8 mouse cellular contexts compared by ENCODE assay signal in genomic region chr11:114676896-114677530, GRCm38 (mm10). TPM values are rescaled to one million over a fixed set of nuclear protein-coding genes. Genes with fewer than 3 reads are reported as not detected.
DNase-seq lines count a peak whose midpoint lies in the region; ATAC-seq and TF ChIP-seq lines count a peak whose summit lies in the region.

No protein-coding gene starts in this region.

- no peak for TF ChIP-seq EP300 in ES-Bruce4 (IDR thresholded peaks at IDR 0.05; ENCODE audit: insufficient read depth, low read depth, low read length)

- H3K4me3 ChIP-seq in ES-Bruce4 (ENCODE audit: low read depth, low read length) = peak overlapping the region; percentile 78
- peak overlapping the region; percentile 69 for H3K4me3 ChIP-seq in liver, embryonic 11.5 days (ENCODE audit: low read depth, low read length)

- intact Hi-C loops in gastrocnemius, postnatal 14 days (cut with DNase I; ENCODE audit: low total_unique reads) = loop anchor here (10.0 kb wide), 1 partner anchor 48 kb away; the partner anchor contains the start of gene Dnaic2

- no peak for TF ChIP-seq CTCF in ES-Bruce4 (IDR thresholded peaks at IDR 0.05; ENCODE audit: low read depth, low read length)

- no peaks in the 10 kb centered on the region for H3K27me3 ChIP-seq in ES-Bruce4 (ENCODE audit: control insufficient read depth, insufficient read depth, low read length, poor library complexity, severe bottlenecking)
- no peaks in the 10 kb centered on the region for H3K27me3 ChIP-seq in liver, embryonic 11.5 days (replicated peaks; ENCODE audit: control insufficient read depth, insufficient read depth, low read length)

- H3K27ac ChIP-seq in ES-Bruce4 (ENCODE audit: insufficient read depth, low read length) = no peak overlapping the region
- no peak overlapping the region for H3K27ac ChIP-seq in liver, embryonic 11.5 days (ENCODE audit: low read depth, low read length)

- TF ChIP-seq POLR2A in ES-Bruce4 (IDR thresholded peaks at IDR 0.05; ENCODE audit: insufficient read depth, low read length) = no peak

- H3K36me3 ChIP-seq in ES-Bruce4 (ENCODE audit: control insufficient read depth, insufficient read depth, low read length, poor library complexity, severe bottlenecking) = peaks cover 16% of the 10 kb centered on the region
- H3K36me3 ChIP-seq in liver, embryonic 11.5 days (ENCODE audit: control insufficient read depth, insufficient read depth, low read length) = peaks cover 13% of the 10 kb centered on the region

- 52% methylated on average over 9 of the region's 9 CpGs for WGBS in liver, embryonic 11.5 days

- ATAC-seq in liver, embryonic 11.5 days (replicated peaks; ENCODE audit: low FRiP score) = no peak

- peaks cover 2% of the 10 kb centered on the region for H3K4me1 ChIP-seq in ES-Bruce4 (ENCODE audit: control insufficient read depth, insufficient read depth, low read length)
- H3K4me1 ChIP-seq in liver, embryonic 11.5 days (replicated peaks; ENCODE audit: control insufficient read depth, insufficient read depth, low read length) = peaks cover 25% of the 10 kb centered on the region

- no peaks in the 10 kb centered on the region for H3K9me3 ChIP-seq in ES-Bruce4 (replicated peaks; ENCODE audit: control insufficient read depth, insufficient read depth, low read length, poor library complexity, severe bottlenecking)
- no peaks in the 10 kb centered on the region for H3K9me3 ChIP-seq in liver, embryonic 11.5 days (ENCODE audit: control insufficient read depth, low read length)

- H3K4me2 ChIP-seq in liver, embryonic 11.5 days = peak overlapping the region; percentile 100

- H3K9ac ChIP-seq in ES-Bruce4 (ENCODE audit: low read depth, poor library complexity, severe bottlenecking) = peak overlapping the region; percentile 79
- H3K9ac ChIP-seq in liver, embryonic 11.5 days (ENCODE audit: low read depth, low read length) = no peak overlapping the region

- peak; percentile 52 for DNase-seq in gastrocnemius, postnatal 10 days
- DNase-seq in gastrocnemius, adult 8-10 months (ENCODE audit: low spot score in 2 of 2) = no peak
- DNase-seq in gastrocnemius, postnatal 14 days = peak; percentile 72
- DNase-seq in liver, embryonic 11.5 days (ENCODE audit: low spot score) = no peak
- no peak for DNase-seq in T-cell, adult 2 months (ENCODE audit: low spot score)
- DNase-seq in embryo, embryonic 9.5 days (ENCODE audit: extremely low spot score) = no peak
- DNase-seq in thymus, postnatal 36 days = no peak

RNA-seq across cellular contexts. Expression of gene Ttyh2, which starts 1.8 kb away (rescaled TPM):
- total RNA-seq in gastrocnemius, postnatal 10 days (2021) = 10 to 100 TPM; 74.5 to 75.9 TPM
- total RNA-seq in gastrocnemius, adult 8-10 months (2022) = 10 to 100 TPM; 17.6 to 20.2 (median 19.4) TPM
- 11.7 and 11.8 TPM in 2 replicates for polyA plus RNA-seq in ES-Bruce4 (2011; ENCODE audit: insufficient read depth, insufficient read length, low read depth, missing spikeins)
- total RNA-seq in gastrocnemius, postnatal 14 days (2021) = 10 to 100 TPM; 32.9 to 48.2 TPM
- polyA plus RNA-seq in liver, embryonic 11.5 days (2014; fragmentation: Nextera tagmentation; extraction: Ambion mirVana) = 7.1 and 7.4 TPM in 2 replicates

RNA-seq across cellular contexts. Expression of gene Rpl38, which starts 8.7 kb away (rescaled TPM):
- 1,000 to 10,000 TPM in 1 of 2 experiments, 100 to 1,000 TPM in 1; 978 to 1,057 TPM for total RNA-seq in gastrocnemius, postnatal 10 days (2021)
- 100 to 1,000 TPM; 528 to 780 (median 621) TPM for total RNA-seq in gastrocnemius, adult 8-10 months (2022)
- polyA plus RNA-seq in ES-Bruce4 (2011; ENCODE audit: insufficient read depth, insufficient read length, low read depth, missing spikeins) = 1,928 and 2,044 TPM in 2 replicates
- total RNA-seq in gastrocnemius, postnatal 14 days (2021) = 100 to 1,000 TPM; 832 to 884 TPM
- polyA plus RNA-seq in liver, embryonic 11.5 days (2014; fragmentation: Nextera tagmentation; extraction: Ambion mirVana) = 1,440 and 1,641 TPM in 2 replicates

RNA-seq across cellular contexts. Expression of gene Dnaic2, which starts 50.2 kb away (rescaled TPM):
- 1 to 10 TPM; 1.0 to 1.1 TPM for total RNA-seq in gastrocnemius, postnatal 10 days (2021)
- total RNA-seq in gastrocnemius, adult 8-10 months (2022) = not detected
- 1.3 and 1.7 TPM in 2 replicates for polyA plus RNA-seq in ES-Bruce4 (2011; ENCODE audit: insufficient read depth, insufficient read length, low read depth, missing spikeins)
- under 1 TPM; 0.49 to 0.68 TPM for total RNA-seq in gastrocnemius, postnatal 14 days (2021)
- not detected in 2 replicates for polyA plus RNA-seq in liver, embryonic 11.5 days (2014; fragmentation: Nextera tagmentation; extraction: Ambion mirVana)

Comparison
In these comparisons a context has a peak if more than half of its experiments do, and no peak if none do; other contexts are left out.
1. DNase-seq: peak in gastrocnemius, postnatal 10 days (single experiment) and gastrocnemius, postnatal 14 days (single experiment); none in gastrocnemius, adult 8-10 months (0 of 2), liver, embryonic 11.5 days (single experiment), T-cell, adult 2 months (single experiment), embryo, embryonic 9.5 days (single experiment) and thymus, postnatal 36 days (0 of 2).